Comparison of ENCODE assay signal across 15 mouse cellular contexts in genomic region chr15:13302672-13303071, GRCm38 (mm10).
DNase-seq lines count a peak whose midpoint lies in the region; ATAC-seq lines count a peak whose summit lies in the region.
"Had no signal": no experiment of that assay in that cellular context is flagged by ENCODE, and none has a peak within 500 bp of the region (broad histone marks: within the 10 kb centered on the region; RNA-seq: fewer than 3 reads in every experiment).

No protein-coding gene starts in this region.

- ATAC-seq in cerebellum, adult (ENCODE audit: insufficient number of reproducible peaks, low FRiP score, low TSS enrichment) = peak; percentile 66
- ATAC-seq: forebrain, embryonic 13.5 days; hindbrain, embryonic 16.5 days had no signal

- DNase-seq in cerebellum, adult 11-12 months = peak; percentile 57
- peak; percentile 55 for DNase-seq in cerebellum, adult 9-10 months
- DNase-seq in cerebellum, postnatal 25 days = peak; percentile 76 to 82
- DNase-seq in frontal cortex, postnatal 14 days (ENCODE audit: low spot score in 2 of 2) = no peak
- DNase-seq in heart, postnatal 4 days = no peak
- no peak for DNase-seq in kidney, adult 18-20 months
- DNase-seq: adrenal gland, adult 2 months; adrenal gland, postnatal 25 days; gastrocnemius, postnatal 36 days; heart, adult 11 months; heart, postnatal 14 days; kidney, adult 2 months had no signal

Comparison
In these comparisons a context has a peak if more than half of its experiments do, and no peak if none do; other contexts are left out.
1. DNase-seq: peak in cerebellum, adult 11-12 months (single experiment), cerebellum, adult 9-10 months (single experiment) and cerebellum, postnatal 25 days (2 of 2); none in frontal cortex, postnatal 14 days (0 of 2), heart, postnatal 4 days (single experiment) and kidney, adult 18-20 months (single experiment).